Mouse (Mus musculus) midbrain, postnatal 0 days (tissue): ENCODE measurements around the gene Dcun1d1. TPM values are rescaled to one million over a fixed set of nuclear protein-coding genes. Genes with fewer than 3 reads are reported as not detected.

Source experiments
- ATAC-seq: fragments of 200-750 bp; cut with Nextera tagmentation; 2 replicates; pipeline ENCODE4 v1.8.0; 2017; ENCODE audit warnings: moderate number of reproducible peaks, mild to moderate bottlenecking, moderate TSS enrichment, moderate library complexity; ENCODE audit not compliant: low FRiP score
- DNase-seq: peaks from one replicate; pipeline ENCODE4 v3.0.0-alpha.2; 2015; ENCODE audit warnings: low spot score
- H3K27ac ChIP-seq: fragments of 300-500 bp; sonication (generic); 2 replicates; pipeline ENCODE4 v1.5.1; 2014; ENCODE audit warnings: low read depth, mild to moderate bottlenecking, low read length, mixed read lengths
- H3K27me3 ChIP-seq: fragments of 300-500 bp; sonication (generic); 2 replicates; pipeline ENCODE4 v1.6.1; 2014; ENCODE audit warnings: low read length, control low read depth, mixed read lengths; ENCODE audit not compliant: insufficient read depth
- H3K36me3 ChIP-seq: fragments of 300-500 bp; sonication (generic); 2 replicates; pipeline ENCODE4 v1.6.1; 2014; ENCODE audit warnings: low read length, control low read depth, mixed read lengths; ENCODE audit not compliant: insufficient read depth
- H3K4me1 ChIP-seq: fragments of 300-500 bp; sonication (generic); 2 replicates; pipeline ENCODE4 v1.6.1; 2014; ENCODE audit warnings: mild to moderate bottlenecking, control low read depth, antibody characterized with exemption, low read length, mixed read lengths; ENCODE audit not compliant: insufficient read depth
- H3K4me2 ChIP-seq: fragments of 300-500 bp; sonication (generic); 2 replicates; pipeline ENCODE4 v1.6.1; 2014; ENCODE audit warnings: low read depth, mild to moderate bottlenecking, low read length, mixed read lengths; ENCODE audit not compliant: poor library complexity, severe bottlenecking
- H3K4me3 ChIP-seq: fragments of 300-500 bp; sonication (generic); 2 replicates; pipeline ENCODE4 v1.5.1; 2014; ENCODE audit warnings: low read depth, mild to moderate bottlenecking, low read length, moderate library complexity
- H3K9ac ChIP-seq: fragments of 300-500 bp; sonication (generic); replicated peaks from 2 replicates; pipeline ENCODE4 v1.6.1; 2014; ENCODE audit warnings: mild to moderate bottlenecking, low read length, moderate library complexity, mixed read lengths; ENCODE audit not compliant: poor library complexity, severe bottlenecking
- H3K9me3 ChIP-seq: fragments of 300-500 bp; sonication (generic); 2 replicates; pipeline ENCODE4 v1.6.1; 2016; ENCODE audit warnings: low read length, control low read depth
- CTCF ChIP-seq: IDR thresholded peaks from 2 replicates; pipeline ENCODE4 v1.5.1; 2016; ENCODE audit warnings: antibody characterized with exemption, mild to moderate bottlenecking
- WGBS: fragments of 180-500 bp; shearing (Covaris S2); extraction: QIAGEN DNeasy Blood & Tissue Kit; methylation state at CpG from one replicate; pipeline ENCODE4 v1.1.7; 2014; 5-methylcytosine and 5-hydroxymethylcytosine counted together
- polyA plus RNA-seq: library from polyadenylated mRNA; unstranded; fragments of >200 nt; fragmentation: Nextera tagmentation; extraction: Ambion mirVana; gene quantifications from 2 replicates; pipeline ENCODE4 v1.2.1, GENCODE M21; 2015
- total RNA-seq: library from RNA; depleted of rRNA; stranded (reverse); fragments of >200 nt; gene quantifications from 2 replicates; pipeline ENCODE4 v1.2.3, GENCODE M21; 2014; rRNA removed

Gene Dcun1d1
- total and polyA plus RNA-seq, 2 experiments from 2014 or later, result 62.0 to 108 TPM

DNA sequence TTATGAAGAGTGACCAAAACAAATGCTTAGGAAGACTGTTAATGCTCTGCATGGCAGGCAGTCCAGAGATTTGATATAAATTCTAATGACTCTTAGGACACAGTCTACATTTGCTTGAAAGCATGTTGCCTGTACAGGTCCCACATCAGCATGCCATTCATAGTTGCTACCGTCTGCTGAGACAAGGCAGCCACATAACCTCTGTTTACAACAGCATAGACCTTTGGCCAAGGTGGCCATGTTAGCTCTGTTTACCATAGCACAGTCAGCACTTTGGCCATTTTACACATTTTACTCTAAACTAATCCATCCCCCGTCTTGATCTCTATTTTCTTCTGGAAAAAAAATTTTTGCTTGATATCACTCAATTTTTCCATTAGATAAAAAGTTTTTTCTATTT is 47.7 kb downstream of the Dcun1d1 start:
- Histone ChIP-seq H3K27me3 (no peaks in the 10 kb centered on the region), H3K27ac (no peak overlapping the region), H3K36me3 (peaks cover 8% of the 10 kb centered on the region; the same call in 1 of the 2 replicates), H3K4me1 (no peaks in the 10 kb centered on the region), H3K9me3 (no peaks in the 10 kb centered on the region), H3K9ac (no peak overlapping the region), H3K4me2 (no peak overlapping the region), H3K4me3 (no peak overlapping the region)
- no peak for TF ChIP-seq CTCF
- 97% methylated on average over 2 of the region's 2 CpGs for WGBS
- ATAC-seq (no peak), DNase-seq (no peak)

DNA sequence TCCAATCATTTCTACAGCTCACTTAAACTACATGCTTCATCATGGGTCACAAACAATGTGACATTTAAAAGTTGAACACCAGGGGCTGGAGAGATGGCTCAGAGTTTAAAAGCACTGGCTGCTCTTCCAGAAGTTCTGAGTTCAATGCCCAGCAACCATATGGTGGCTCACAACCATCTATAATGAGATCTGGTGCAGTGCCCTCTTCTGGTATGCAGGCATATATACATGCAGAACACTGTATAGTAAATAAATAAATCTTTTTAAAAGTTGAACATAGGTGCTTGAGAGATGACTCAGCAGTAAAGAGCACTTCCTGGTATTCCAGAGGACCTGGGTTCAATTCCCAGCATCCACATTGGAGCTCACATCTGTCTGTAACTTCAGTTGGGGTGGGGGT is 54.0 kb downstream of the Dcun1d1 start:
- H3K27ac ChIP-seq, result no peak overlapping the region
- H3K36me3 ChIP-seq, result no peaks in the 10 kb centered on the region
- no peak; the same call in 1 of the 2 replicates for TF ChIP-seq CTCF
- H3K4me2 ChIP-seq, result no peak overlapping the region
- H3K27me3 ChIP-seq, result no peaks in the 10 kb centered on the region
- H3K4me1 ChIP-seq, result no peaks in the 10 kb centered on the region
- H3K9ac ChIP-seq, result no peak overlapping the region
- H3K4me3 ChIP-seq, result no peak overlapping the region
- no peaks in the 10 kb centered on the region for H3K9me3 ChIP-seq
- DNase-seq, result no peak
- no peak for ATAC-seq

DNA sequence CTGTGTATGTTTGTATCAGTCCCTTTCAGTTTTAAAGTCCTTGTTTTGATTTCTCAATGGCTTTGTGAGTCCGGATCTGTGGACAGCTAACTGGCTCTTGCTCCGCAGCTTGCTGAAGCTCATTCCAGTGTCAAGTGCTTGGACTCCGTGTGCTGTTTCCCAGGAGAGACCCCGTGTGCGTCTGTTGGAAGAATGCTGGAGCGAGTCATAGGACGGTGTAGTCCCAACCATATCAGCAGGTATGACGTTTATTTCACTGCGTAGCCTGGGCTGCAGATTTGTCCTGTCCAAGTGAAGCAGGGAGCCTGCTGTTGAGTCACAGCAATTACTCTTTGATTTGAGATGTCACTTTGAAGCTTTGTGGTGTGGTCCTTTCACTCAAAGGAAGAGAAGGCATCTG is 87.9 kb downstream of the Dcun1d1 start:
- Histone ChIP-seq H3K27ac (no peak overlapping the region), H3K4me3 (no peak overlapping the region), H3K4me1 (no peaks in the 10 kb centered on the region), H3K9ac (no peak overlapping the region), H3K36me3 (peaks cover 3% of the 10 kb centered on the region; the same call in 1 of the 2 replicates), H3K9me3 (no peaks in the 10 kb centered on the region), H3K27me3 (no peaks in the 10 kb centered on the region), H3K4me2 (no peak overlapping the region)
- no peak for TF ChIP-seq CTCF
- ATAC-seq (no peak), DNase-seq (no peak)
- 90% methylated on average over 9 of the region's 9 CpGs for WGBS

Other genes with a start within 250 kb of the Dcun1d1 start
- 49.9 and 69.1 TPM in 2 replicates for gene Atp11b, start 183.3 kb downstream of the Dcun1d1 start, total RNA-seq
- gene Atp11b, start 183.3 kb downstream of the Dcun1d1 start, polyA plus RNA-seq, result 36.5 and 36.8 TPM in 2 replicates
- 7.2 and 18.0 TPM in 2 replicates for gene Mccc1, start 63.2 kb upstream of the Dcun1d1 start, total RNA-seq
- 16.1 and 19.1 TPM in 2 replicates for gene Mccc1, start 63.2 kb upstream of the Dcun1d1 start, polyA plus RNA-seq
- not detected in 2 replicates for gene Ccdc144b, start 116.1 kb upstream of the Dcun1d1 start, total RNA-seq
- 0.02 TPM in 1 of 2 replicates, not detected in the other for gene Ccdc144b, start 116.1 kb upstream of the Dcun1d1 start, polyA plus RNA-seq
- 30.9 and 50.4 TPM in 2 replicates for gene Acad9, start 128.5 kb upstream of the Dcun1d1 start, total RNA-seq
- 65.6 and 69.1 TPM in 2 replicates for gene Acad9, start 128.5 kb upstream of the Dcun1d1 start, polyA plus RNA-seq
- gene D3Ertd254e, start 213.6 kb upstream of the Dcun1d1 start, total RNA-seq, result 23.1 and 23.4 TPM in 2 replicates
- 12.5 and 12.6 TPM in 2 replicates for gene D3Ertd254e, start 213.6 kb upstream of the Dcun1d1 start, polyA plus RNA-seq